11 mouse cellular contexts compared by ENCODE assay signal in the genomic region with DNA sequence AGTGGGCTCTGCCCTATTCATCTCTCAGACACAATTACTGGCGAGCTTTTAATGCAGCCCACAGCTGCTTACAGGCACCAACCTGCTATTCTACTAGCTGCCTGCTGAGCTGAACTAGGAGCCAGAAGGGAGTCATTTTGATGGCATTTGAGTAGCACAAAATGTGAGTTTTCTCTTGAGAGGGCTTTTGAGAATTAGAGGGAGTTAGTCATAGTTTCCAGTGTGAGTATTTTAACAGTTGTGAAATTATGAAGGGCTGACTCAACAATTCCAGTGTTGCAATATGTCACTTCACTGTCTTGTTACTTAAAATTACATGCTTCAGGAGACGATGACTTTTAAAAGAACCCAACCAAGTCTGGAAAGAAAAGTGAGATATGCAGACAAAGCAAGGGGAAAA. TPM values are rescaled to one million over a fixed set of nuclear protein-coding genes. Genes with fewer than 3 reads are reported as not detected.
DNase-seq lines count a peak whose midpoint lies in the region; ATAC-seq and TF ChIP-seq lines count a peak whose summit lies in the region.
"Had no signal": no experiment of that assay in that cellular context is flagged by ENCODE, and none has a peak within 500 bp of the region (broad histone marks: within the 10 kb centered on the region; RNA-seq: fewer than 3 reads in every experiment).

No protein-coding gene starts in this region.

- DNase-seq in heart, adult 11 months: peak; percentile 88
- DNase-seq in heart, postnatal 10 days: peak; percentile 21 to 24
- DNase-seq in thymus, adult 2 months: no peak
- no peak for DNase-seq in c-Kit-positive CD71-positive TER-119-positive erythroid progenitor cells, embryonic 14.5 days (ENCODE audit: low spot score)
- DNase-seq: cerebellum, adult 9-11 months had no signal

- 69% methylated on average over 2 of the region's 2 CpGs for WGBS in heart, embryonic 11.5 days (ENCODE audit: insufficient replicate concordance)
- WGBS in neural tube, embryonic 13.5 days: 39% methylated on average over 2 of the region's 2 CpGs
- WGBS in neural tube, embryonic 15.5 days: 33% methylated on average over 2 of the region's 2 CpGs
- 89% methylated on average over 2 of the region's 2 CpGs for WGBS in thymus, adult 2 months
- 42% methylated on average over 2 of the region's 2 CpGs for WGBS in midbrain, embryonic 13.5 days

- H3K9ac ChIP-seq in heart, embryonic 11.5 days (ENCODE audit: low read depth, low read length): no peak overlapping the region
- H3K9ac ChIP-seq in neural tube, embryonic 13.5 days: no peak overlapping the region
- no peak overlapping the region for H3K9ac ChIP-seq in neural tube, embryonic 15.5 days (replicated peaks)
- H3K9ac ChIP-seq in midbrain, embryonic 13.5 days (replicated peaks): no peak overlapping the region
- H3K9ac ChIP-seq: forebrain, embryonic 12.5 days; limb, embryonic 12.5 days had no signal

- no peaks in the 10 kb centered on the region for H3K4me1 ChIP-seq in heart, embryonic 11.5 days (ENCODE audit: control insufficient read depth, insufficient read depth, low read length)
- no peaks in the 10 kb centered on the region for H3K4me1 ChIP-seq in neural tube, embryonic 13.5 days (replicated peaks)
- peaks cover 3% of the 10 kb centered on the region; the same call in 1 of the 2 replicates for H3K4me1 ChIP-seq in neural tube, embryonic 15.5 days
- H3K4me1 ChIP-seq in thymus, adult 2 months (replicated peaks; ENCODE audit: control insufficient read depth, insufficient read depth, low read length): no peaks in the 10 kb centered on the region
- H3K4me1 ChIP-seq in midbrain, embryonic 13.5 days (replicated peaks): no peaks in the 10 kb centered on the region
- H3K4me1 ChIP-seq: limb, embryonic 12.5 days had no signal

- intact Hi-C loops in heart, postnatal 10 days (cut with DNase I): no loop called here

- H3K4me3 ChIP-seq in heart, embryonic 11.5 days (ENCODE audit: low read depth, low read length): no peak overlapping the region
- H3K4me3 ChIP-seq in neural tube, embryonic 13.5 days: no peak overlapping the region
- H3K4me3 ChIP-seq in neural tube, embryonic 15.5 days (replicated peaks): no peak overlapping the region
- no peak overlapping the region for H3K4me3 ChIP-seq in thymus, adult 2 months (ENCODE audit: control insufficient read depth, insufficient read depth, low read length)
- H3K4me3 ChIP-seq in midbrain, embryonic 13.5 days (replicated peaks): no peak overlapping the region
- H3K4me3 ChIP-seq: forebrain, embryonic 12.5 days; limb, embryonic 12.5 days had no signal

- TF ChIP-seq CTCF in thymus, adult 2 months (IDR thresholded peaks at IDR 0.05; ENCODE audit: borderline replicate concordance, control insufficient read depth, extremely low read depth, insufficient read depth, low read length, poor library complexity): no peak

- no peaks in the 10 kb centered on the region for H3K9me3 ChIP-seq in heart, embryonic 11.5 days (replicated peaks; ENCODE audit: control insufficient read depth, low read length)
- no peaks in the 10 kb centered on the region for H3K9me3 ChIP-seq in neural tube, embryonic 13.5 days
- no peaks in the 10 kb centered on the region for H3K9me3 ChIP-seq in neural tube, embryonic 15.5 days (replicated peaks)
- H3K9me3 ChIP-seq in midbrain, embryonic 13.5 days: no peaks in the 10 kb centered on the region
- H3K9me3 ChIP-seq: forebrain, embryonic 12.5 days had no signal

- no peak for ATAC-seq in heart, embryonic 11.5 days (replicated peaks; ENCODE audit: insufficient number of reproducible peaks, low FRiP score, low TSS enrichment)
- no peak for ATAC-seq in neural tube, embryonic 13.5 days (ENCODE audit: low read depth)
- no peak for ATAC-seq in neural tube, embryonic 15.5 days (ENCODE audit: low FRiP score)
- ATAC-seq in midbrain, embryonic 13.5 days: no peak

- TF ChIP-seq POLR2A in thymus, adult 2 months (IDR thresholded peaks at IDR 0.05; ENCODE audit: control insufficient read depth, extremely low read depth, insufficient read depth, low read length, poor library complexity): no peak

- no peak overlapping the region for H3K4me2 ChIP-seq in heart, embryonic 11.5 days
- no peak overlapping the region for H3K4me2 ChIP-seq in neural tube, embryonic 13.5 days
- H3K4me2 ChIP-seq in neural tube, embryonic 15.5 days: no peak overlapping the region
- H3K4me2 ChIP-seq in midbrain, embryonic 13.5 days (replicated peaks): no peak overlapping the region
- H3K4me2 ChIP-seq: forebrain, embryonic 12.5 days; limb, embryonic 12.5 days had no signal

- H3K27ac ChIP-seq in heart, embryonic 11.5 days (ENCODE audit: low read depth, low read length): no peak overlapping the region
- H3K27ac ChIP-seq in neural tube, embryonic 13.5 days (replicated peaks): peak overlapping the region; percentile 2; the same call in 1 of the 2 replicates
- H3K27ac ChIP-seq in neural tube, embryonic 15.5 days (replicated peaks): no peak overlapping the region
- H3K27ac ChIP-seq in thymus, adult 2 months (ENCODE audit: control insufficient read depth, insufficient read depth, low read length): no peak overlapping the region
- H3K27ac ChIP-seq in midbrain, embryonic 13.5 days: no peak overlapping the region
- H3K27ac ChIP-seq: forebrain, embryonic 12.5 days; limb, embryonic 12.5 days had no signal

- H3K36me3 ChIP-seq in heart, embryonic 11.5 days (ENCODE audit: control insufficient read depth, insufficient read depth, low read length): no peaks in the 10 kb centered on the region
- no peaks in the 10 kb centered on the region for H3K36me3 ChIP-seq in neural tube, embryonic 13.5 days
- no peaks in the 10 kb centered on the region for H3K36me3 ChIP-seq in neural tube, embryonic 15.5 days
- no peaks in the 10 kb centered on the region for H3K36me3 ChIP-seq in thymus, adult 2 months (ENCODE audit: control insufficient read depth, insufficient read depth, low read length)
- H3K36me3 ChIP-seq in midbrain, embryonic 13.5 days: no peaks in the 10 kb centered on the region
- H3K36me3 ChIP-seq: forebrain, embryonic 12.5 days; limb, embryonic 12.5 days had no signal

- no peaks in the 10 kb centered on the region for H3K27me3 ChIP-seq in heart, embryonic 11.5 days (ENCODE audit: control insufficient read depth, insufficient read depth, low read length)
- H3K27me3 ChIP-seq in neural tube, embryonic 13.5 days: no peaks in the 10 kb centered on the region
- H3K27me3 ChIP-seq in neural tube, embryonic 15.5 days (replicated peaks): no peaks in the 10 kb centered on the region
- no peaks in the 10 kb centered on the region for H3K27me3 ChIP-seq in thymus, adult 2 months (ENCODE audit: control insufficient read depth, insufficient read depth, low read length)
- no peaks in the 10 kb centered on the region for H3K27me3 ChIP-seq in midbrain, embryonic 13.5 days
- H3K27me3 ChIP-seq: limb, embryonic 12.5 days had no signal

RNA-seq across cellular contexts. Expression of a gene that starts 54.4 kb away (rescaled TPM):
- polyA plus RNA-seq in heart, embryonic 11.5 days (2014; fragmentation: Nextera tagmentation; extraction: Ambion mirVana): 2.5 and 2.7 TPM in 2 replicates
- 11.3 and 12.3 TPM in 2 replicates for polyA plus RNA-seq in neural tube, embryonic 13.5 days (2015; fragmentation: Nextera tagmentation; extraction: Ambion mirVana)
- 9.8 and 10.7 TPM in 2 replicates for polyA plus RNA-seq in neural tube, embryonic 15.5 days (2015; fragmentation: Nextera tagmentation; extraction: Ambion mirVana)
- total RNA-seq in heart, postnatal 10 days (2021): 1 to 10 TPM; 2.3 TPM
- 14.2 and 14.4 TPM in 2 replicates for polyA plus RNA-seq in thymus, adult 2 months (2012; rRNA removed)
- polyA plus RNA-seq in midbrain, embryonic 13.5 days (2015; fragmentation: Nextera tagmentation; extraction: Ambion mirVana): 6.9 and 7.0 TPM in 2 replicates

Comparison
In these comparisons a context has a peak if more than half of its experiments do, and no peak if none do; other contexts are left out.
1. DNase-seq: peak in heart, adult 11 months (single experiment) and heart, postnatal 10 days (2 of 2); none in thymus, adult 2 months (single experiment) and c-Kit-positive CD71-positive TER-119-positive erythroid progenitor cells, embryonic 14.5 days (single experiment).